Mouse (Mus musculus): ENCODE measurements around the gene Mad2l1bp.

The Mad2l1bp gene

GRCm38 (mm10) chr17:46108286-46108685 is 45.1 kb downstream of the Mad2l1bp start:
- DNase-seq (ENCODE audit: low read depth) = no peak

- DNase-seq (ENCODE audit: low read depth) = no peak
These were observed 48.9 kb downstream of the Mad2l1bp start for GRCm38 (mm10) chr17:46104487-46104886.

GRCm38 (mm10) chr17:46102608-46103159 is 50.7 kb downstream of the Mad2l1bp start:
- no peak for DNase-seq (ENCODE audit: low read depth)

GRCm38 (mm10) chr17:46101906-46102305 is 51.4 kb downstream of the Mad2l1bp start:
- no peak for DNase-seq (ENCODE audit: low read depth)

- no peak for DNase-seq (ENCODE audit: low read depth)
These were observed 54.8 kb downstream of the Mad2l1bp start for GRCm38 (mm10) chr17:46098525-46098924.
